Mouse (Mus musculus) erythroblast, embryonic 14.5 days (primary cell): ENCODE results near the gene Rpl26.

Source experiments
- GATA1 ChIP-seq: IDR thresholded peaks from 2 replicates; pipeline ENCODE4 v1.6.1; 2012; ENCODE audit warnings: low read length, inconsistent platforms, mixed read lengths
- TAL1 ChIP-seq: IDR thresholded peaks from 3 replicates; pipeline ENCODE4 v1.6.1; 2012; ENCODE audit warnings: low read length, inconsistent platforms, mixed read lengths

GRCm38 (mm10) chr11:68854621-68855020 is 46.8 kb upstream of the Rpl26 start:
- TF ChIP-seq TAL1 = no peak
- TF ChIP-seq GATA1 = no peak
